In the genomic region with DNA sequence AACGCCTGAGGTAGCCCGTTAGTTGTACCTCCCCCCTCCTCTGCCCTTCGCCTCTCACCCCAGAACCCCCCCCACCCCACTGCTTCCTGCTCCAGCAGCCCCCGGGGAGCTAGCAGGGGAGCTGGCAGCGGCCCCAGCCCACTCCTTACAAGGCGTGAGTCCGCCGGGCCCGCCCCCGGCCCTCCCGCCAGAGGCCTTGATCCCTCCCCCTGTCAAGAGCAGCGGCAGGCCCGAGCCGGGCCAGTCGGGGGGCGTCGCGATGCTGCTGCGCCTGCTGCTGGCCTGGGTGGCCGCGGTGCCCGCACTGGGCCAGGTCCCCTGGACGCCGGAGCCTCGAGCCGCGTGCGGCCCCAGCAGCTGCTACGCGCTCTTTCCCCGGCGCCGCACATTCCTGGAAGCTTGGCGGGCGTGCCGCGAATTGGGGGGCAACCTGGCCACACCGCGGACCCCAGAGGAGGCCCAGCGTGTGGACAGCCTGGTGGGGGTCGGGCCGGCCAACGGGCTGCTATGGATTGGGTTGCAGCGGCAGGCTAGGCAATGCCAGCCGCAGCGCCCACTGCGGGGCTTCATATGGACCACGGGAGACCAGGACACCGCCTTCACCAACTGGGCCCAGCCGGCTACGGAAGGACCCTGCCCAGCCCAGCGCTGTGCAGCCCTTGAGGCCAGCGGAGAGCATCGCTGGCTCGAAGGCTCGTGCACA, we compare ENCODE assay signal across 8 mouse cellular contexts. TPM values are rescaled to one million over a fixed set of nuclear protein-coding genes. Genes with fewer than 3 reads are reported as not detected.
DNase-seq lines count a peak whose midpoint lies in the region; ATAC-seq and TF ChIP-seq lines count a peak whose summit lies in the region.

Gene Cd248, plus strand, starts transcription at position 212 of the 703 bp plus-strand sequence.

- peaks cover 31% of the 10 kb centered on the region for H3K27me3 ChIP-seq in heart, embryonic 15.5 days

- TF ChIP-seq POLR2A in embryonic fibroblast, embryonic 13.5 days (IDR thresholded peaks at IDR 0.05; ENCODE audit: low read depth, low read length), result peak; percentile 96

- intact Hi-C loops in left cerebral cortex, postnatal 4 days (cut with DNase I), result no loop called here

- TF ChIP-seq CTCF in embryonic fibroblast, embryonic 13.5 days (IDR thresholded peaks at IDR 0.05; ENCODE audit: borderline replicate concordance, insufficient read depth, low read length), result no peak

- peak within 1 kb of the TSS; percentile 41 for H3K4me3 ChIP-seq in embryonic fibroblast, embryonic 13.5 days (ENCODE audit: insufficient read depth, low read length)
- peak within 1 kb of the TSS; percentile 49 for H3K4me3 ChIP-seq in heart, embryonic 15.5 days

- H3K4me2 ChIP-seq in heart, embryonic 15.5 days, result peak within 1 kb of the TSS; percentile 94

- DNase-seq in left cerebral cortex, postnatal 4 days, result peak; percentile 73
- no peak for DNase-seq in left cerebral cortex, adult 11 months (ENCODE audit: low spot score)
- peak; percentile 92 for DNase-seq in kidney, postnatal 10 days
- peak; percentile 68 for DNase-seq in mesoderm, embryonic 11.5 days (ENCODE audit: low read depth, low spot score)
- peak; percentile 86 for DNase-seq in testis, postnatal 10 days (ENCODE audit: low spot score)
- no peak for DNase-seq in right cerebral cortex, postnatal 10 days (ENCODE audit: low spot score in 2 of 2)

- no peaks in the 10 kb centered on the region for H3K36me3 ChIP-seq in heart, embryonic 15.5 days

- under 1% methylated on average over 49 of the region's 56 CpGs for WGBS in heart, embryonic 15.5 days

- H3K9ac ChIP-seq in heart, embryonic 15.5 days, result peak within 1 kb of the TSS; percentile 56

- H3K4me1 ChIP-seq in embryonic fibroblast, embryonic 13.5 days (ENCODE audit: control insufficient read depth, insufficient read depth, low read length), result peaks cover 19% of the 10 kb centered on the region
- peaks cover 58% of the 10 kb centered on the region for H3K4me1 ChIP-seq in heart, embryonic 15.5 days (replicated peaks)

- H3K27ac ChIP-seq in embryonic fibroblast, embryonic 13.5 days (ENCODE audit: insufficient read depth, low read length), result peak within 1 kb of the TSS; percentile 92
- H3K27ac ChIP-seq in heart, embryonic 15.5 days, result peak within 1 kb of the TSS; percentile 71

- ATAC-seq in heart, embryonic 15.5 days (replicated peaks; ENCODE audit: insufficient number of reproducible peaks, insufficient read depth, low FRiP score, low read depth), result peak; percentile 61

- H3K9me3 ChIP-seq in heart, embryonic 15.5 days (replicated peaks), result no peaks in the 10 kb centered on the region

RNA-seq across cellular contexts. Expression of gene Cd248, which starts in this region (rescaled TPM):
- total RNA-seq in left cerebral cortex, postnatal 4 days (2021), result 10 to 100 TPM; 14.2 TPM
- polyA plus RNA-seq in embryonic fibroblast, embryonic 13.5 days (2011; ENCODE audit: insufficient read length, low read depth, missing spikeins), result 202 and 292 TPM in 2 replicates
- 18.1 and 39.3 TPM in 2 replicates for polyA plus RNA-seq in heart, embryonic 15.5 days (2015; fragmentation: Nextera tagmentation; extraction: Ambion mirVana)

Comparison
In these comparisons a context has a peak if more than half of its experiments do, and no peak if none do; other contexts are left out.
1. DNase-seq: peak in left cerebral cortex, postnatal 4 days (single experiment), kidney, postnatal 10 days (single experiment), mesoderm, embryonic 11.5 days (single experiment) and testis, postnatal 10 days (single experiment); none in left cerebral cortex, adult 11 months (single experiment) and right cerebral cortex, postnatal 10 days (0 of 2).